Mouse (Mus musculus) adrenal gland (tissue): Measurements from ENCODE around the gene Azgp1.
"Not testable (repeated sequence)": the region's sequence is repeated elsewhere in the genome, so short reads cannot be mapped to it uniquely, and the experiment has no call there.

ENCODE experiments used
- intact Hi-C: fragments of 180-260 bp; cut with DNase I; formaldehyde crosslinking; loops from one replicate; pipeline ENCODE4 v1.15.1; 2025
- long read RNA-seq, 2 experiments: library from polyadenylated mRNA; unstranded; transcript quantifications; one replicate each; pipeline ENCODE4 v2.0.0; 2020; ENCODE audit warnings: borderline replicate concordance in 1 of 2; ENCODE audit not compliant: insufficient replicate concordance in 1 of 2

The Azgp1 gene
- long read RNA-seq, experiment 1, result 0 reads
- long read RNA-seq, experiment 2, result 0 reads

GRCm38 (mm10) chr5:137981300-137981699, at the start of gene Azgp1:
Gene Azgp1, plus strand, starts transcription at chr5:137981520.
- intact Hi-C loops, result no loop called here

- intact Hi-C loops, result not testable (repeated sequence)
Observed at GRCm38 (mm10) chr5:137933934-137934333, 47.4 kb upstream of the Azgp1 start.

GRCm38 (mm10) chr5:137936486-137936885, 44.8 kb upstream of the Azgp1 start:
- intact Hi-C loops, result no loop called here

- intact Hi-C loops, result no loop called here
Observed at GRCm38 (mm10) chr5:137937238-137937637, 44.1 kb upstream of the Azgp1 start.

GRCm38 (mm10) chr5:137940948-137941347, 40.4 kb upstream of the Azgp1 start:
- intact Hi-C loops, result loop anchor here (10.0 kb wide), 1 partner anchor 146 kb away; no protein-coding TSS in a partner anchor

GRCm38 (mm10) chr5:137943133-137943532, 38.2 kb upstream of the Azgp1 start:
- intact Hi-C loops, result loop anchor here (10.0 kb wide), 1 partner anchor 148 kb away; no protein-coding TSS in a partner anchor

GRCm38 (mm10) chr5:137947303-137947702, 34.0 kb upstream of the Azgp1 start:
- intact Hi-C loops, result loop anchor here (10.0 kb wide), 1 partner anchor 153 kb away; no protein-coding TSS in a partner anchor

- intact Hi-C loops, result no loop called here
Observed at GRCm38 (mm10) chr5:137951218-137951617, 30.1 kb upstream of the Azgp1 start.

- intact Hi-C loops, result no loop called here
Observed at GRCm38 (mm10) chr5:137956404-137956803, 24.9 kb upstream of the Azgp1 start.

GRCm38 (mm10) chr5:137962945-137963344, 18.4 kb upstream of the Azgp1 start, which contains the start of gene Gjc3:
Gene Gjc3, minus strand, starts transcription at chr5:137963098.
- intact Hi-C loops, result no loop called here

- intact Hi-C loops, result no loop called here
Observed at GRCm38 (mm10) chr5:137966492-137966891, 14.8 kb upstream of the Azgp1 start.

GRCm38 (mm10) chr5:137973161-137973560, 8.2 kb upstream of the Azgp1 start:
- intact Hi-C loops, result no loop called here

GRCm38 (mm10) chr5:137973738-137974137, 7.6 kb upstream of the Azgp1 start:
- intact Hi-C loops, result no loop called here

GRCm38 (mm10) chr5:137974724-137975123, 6.6 kb upstream of the Azgp1 start:
- intact Hi-C loops, result no loop called here

GRCm38 (mm10) chr5:137975434-137975833, 5.9 kb upstream of the Azgp1 start:
- intact Hi-C loops, result no loop called here

- intact Hi-C loops, result no loop called here
Observed at GRCm38 (mm10) chr5:137977291-137977690, 4.0 kb upstream of the Azgp1 start.

GRCm38 (mm10) chr5:137979081-137979480, 2.2 kb upstream of the Azgp1 start:
- intact Hi-C loops, result no loop called here

GRCm38 (mm10) chr5:137986351-137986750, 5.0 kb downstream of the Azgp1 start:
- intact Hi-C loops, result no loop called here

- intact Hi-C loops, result no loop called here
Observed at GRCm38 (mm10) chr5:138009437-138009836, 28.1 kb downstream of the Azgp1 start.

GRCm38 (mm10) chr5:138012382-138012781, 31.1 kb downstream of the Azgp1 start:
- intact Hi-C loops, result no loop called here

- intact Hi-C loops, result no loop called here
Observed at GRCm38 (mm10) chr5:138016530-138016929, 35.2 kb downstream of the Azgp1 start.

- intact Hi-C loops, result no loop called here
Observed at GRCm38 (mm10) chr5:138016997-138017396, 35.7 kb downstream of the Azgp1 start.

- intact Hi-C loops, result not testable (repeated sequence)
Observed at GRCm38 (mm10) chr5:138019577-138019976, 38.3 kb downstream of the Azgp1 start.
